Mouse (Mus musculus) embryo, embryonic 10.5 days (tissue): ENCODE results near the gene Gpr152.

ENCODE experiments used
- DNase-seq: peaks from one replicate; pipeline ENCODE4 v3.0.0-alpha.2; 2015; ENCODE audit warnings: low spot score

Gene Gpr152

DNA sequence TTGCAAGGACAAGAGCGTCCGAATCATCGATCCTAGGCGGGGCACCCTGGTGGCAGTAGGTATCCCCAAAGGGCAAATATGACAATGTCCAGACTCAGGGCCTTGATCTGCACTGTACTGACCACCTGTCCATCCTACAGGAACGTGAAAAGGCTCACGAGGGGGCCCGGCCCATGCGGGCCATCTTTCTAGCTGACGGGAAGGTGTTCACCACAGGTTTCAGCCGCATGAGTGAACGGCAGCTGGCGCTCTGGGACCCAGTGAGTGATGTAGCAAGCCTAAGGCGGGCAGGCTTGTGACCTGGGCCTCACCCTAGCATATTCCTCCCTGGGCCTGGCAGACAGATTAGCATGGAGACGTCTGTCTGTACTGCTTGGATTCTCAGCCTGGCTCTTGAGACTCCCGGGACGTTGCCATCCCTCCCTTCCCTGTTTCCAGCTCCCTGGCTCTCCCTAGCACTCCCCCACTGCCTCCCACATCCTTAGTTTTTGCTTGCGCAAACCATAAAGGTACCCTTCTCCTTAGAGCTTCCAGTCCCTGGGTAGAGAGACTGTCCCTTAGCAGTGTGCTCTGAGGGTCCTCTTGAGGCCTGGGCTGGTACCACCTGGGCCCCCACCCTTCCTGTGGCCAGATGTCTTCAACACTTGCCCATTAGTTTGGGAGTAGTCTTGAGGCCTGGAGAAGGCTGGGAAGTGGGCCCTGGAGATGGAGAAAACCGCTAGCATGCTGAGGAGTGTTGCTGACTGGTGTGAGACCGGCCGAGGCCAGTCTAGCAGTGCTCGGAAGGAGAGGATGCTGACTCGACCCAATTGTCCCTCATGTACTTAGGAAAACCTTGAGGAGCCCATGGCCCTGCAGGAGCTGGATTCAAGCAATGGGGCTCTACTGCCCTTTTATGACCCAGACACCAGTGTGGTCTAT lies 11.2 kb downstream of the Gpr152 start:
- DNase-seq = no peak

DNA sequence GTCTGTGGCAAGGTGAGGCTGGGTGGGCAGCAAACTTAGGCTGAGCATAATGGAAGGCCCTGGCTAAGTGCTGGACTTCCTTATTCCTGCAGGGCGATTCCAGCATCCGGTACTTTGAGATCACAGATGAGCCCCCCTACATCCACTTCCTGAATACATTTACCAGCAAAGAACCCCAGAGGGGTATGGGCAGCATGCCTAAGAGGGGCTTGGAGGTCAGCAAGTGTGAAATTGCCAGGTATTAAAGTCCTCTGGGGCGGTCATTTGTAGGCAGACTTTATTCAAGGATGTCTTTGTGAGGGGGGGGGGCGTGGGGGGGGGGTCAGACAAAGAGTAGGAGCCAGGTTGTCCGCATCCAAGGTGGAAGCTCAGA lies 11.9 kb downstream of the Gpr152 start:
- no peak for DNase-seq

DNA sequence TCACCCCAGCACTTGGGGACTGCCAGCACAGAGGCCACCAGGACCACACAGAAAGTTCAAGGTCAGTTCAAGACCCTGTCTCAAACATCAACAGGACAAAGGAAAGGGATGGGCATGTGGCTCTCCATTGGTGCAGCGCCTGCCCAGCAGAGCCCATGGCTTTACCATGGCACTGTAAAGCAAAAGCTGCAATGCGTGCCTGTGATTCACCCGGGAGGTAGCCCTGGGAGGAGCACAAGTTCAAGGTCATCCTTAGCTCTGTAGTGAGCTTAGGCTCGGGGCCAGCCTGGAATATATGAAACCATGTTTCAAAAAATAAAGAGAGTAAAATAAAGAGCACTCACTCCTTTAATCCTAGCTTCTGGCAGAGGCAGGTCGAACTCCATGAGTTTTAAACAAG lies 12.3 kb downstream of the Gpr152 start:
- DNase-seq = no peak

GRCm38 (mm10) chr19:4152445-4153231 lies 13.1 kb downstream of the Gpr152 start:
- no peak for DNase-seq

DNA sequence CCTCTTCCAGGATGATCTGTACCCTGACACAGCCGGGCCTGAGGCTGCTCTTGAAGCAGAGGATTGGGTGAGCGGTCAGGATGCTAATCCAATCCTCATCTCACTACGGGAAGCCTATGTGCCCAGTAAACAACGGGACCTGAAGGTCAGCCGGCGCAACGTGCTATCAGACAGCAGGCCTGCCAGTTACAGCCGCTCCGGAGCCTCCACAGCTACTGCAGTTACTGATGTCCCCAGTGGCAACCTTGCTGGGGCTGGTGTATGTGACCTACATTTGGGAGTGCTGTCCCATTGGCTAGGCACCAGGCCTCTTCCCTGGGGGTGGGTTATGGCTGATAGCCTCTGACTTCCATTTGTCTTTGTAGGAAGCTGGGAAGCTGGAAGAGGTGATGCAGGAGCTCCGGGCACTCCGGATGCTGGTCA lies 13.7 kb downstream of the Gpr152 start, which contains the start of gene Ptprcap:
TSS of gene Ptprcap (plus strand) at position 373 of the 423 bp plus-strand sequence.
- no peak for DNase-seq

GRCm38 (mm10) chr19:4154437-4155222 lies 15.0 kb downstream of the Gpr152 start:
- DNase-seq = no peak

GRCm38 (mm10) chr19:4155223-4156072 lies 15.9 kb downstream of the Gpr152 start:
- no peak for DNase-seq

DNA sequence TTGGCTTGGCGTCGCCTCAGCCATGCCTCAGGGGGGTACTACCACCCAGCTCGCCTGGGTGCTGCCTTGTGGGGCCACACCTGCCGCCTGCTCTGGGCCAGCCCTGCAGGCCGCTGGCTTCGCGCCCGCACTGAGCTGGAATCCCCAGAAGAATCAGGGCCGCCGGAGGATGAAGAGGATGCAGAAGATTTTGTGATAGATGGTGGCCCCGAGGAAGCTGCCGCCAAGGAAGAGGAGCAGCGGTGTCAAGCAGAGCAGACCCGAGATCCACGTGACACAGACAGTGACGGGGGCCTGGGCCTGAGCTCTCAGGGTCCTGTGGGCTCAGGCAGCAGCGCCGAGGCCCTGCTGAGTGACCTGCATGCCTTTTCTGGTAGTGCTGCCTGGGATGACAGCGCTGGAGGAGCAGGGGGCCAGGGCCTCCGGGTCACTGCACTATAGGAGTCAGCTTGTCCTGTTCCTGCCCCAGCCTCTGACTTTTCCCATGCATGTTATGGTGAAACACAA lies 16.5 kb downstream of the Gpr152 start:
- no peak for DNase-seq

GRCm38 (mm10) chr19:4156771-4157170 lies 17.2 kb downstream of the Gpr152 start:
- DNase-seq = no peak

GRCm38 (mm10) chr19:4159049-4159448 lies 19.5 kb downstream of the Gpr152 start:
- no peak for DNase-seq

- DNase-seq = peak; percentile 97
These were observed 23.3 kb downstream of the Gpr152 start, which contains the start of gene Rps6kb2 for GRCm38 (mm10) chr19:4162646-4163542. Gene Rps6kb2, minus strand, starts transcription at chr19:4163354.

DNA sequence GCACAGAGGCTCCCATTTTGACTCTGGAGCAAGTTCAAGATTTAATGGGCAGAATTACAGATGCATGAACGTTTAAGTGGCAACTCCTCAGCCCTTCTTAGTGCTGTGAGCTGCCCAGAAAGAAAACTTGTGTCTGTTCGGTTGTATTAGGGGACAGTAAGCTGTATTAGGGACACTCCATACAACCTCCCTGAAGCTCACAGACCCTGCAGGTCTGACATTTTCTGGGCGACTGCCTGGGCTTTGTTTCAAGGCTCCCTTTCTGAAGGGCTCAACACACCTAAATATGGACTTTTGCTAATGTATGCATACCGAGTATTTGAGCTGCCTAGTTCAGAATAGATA lies 23.9 kb downstream of the Gpr152 start:
- DNase-seq = no peak

GRCm38 (mm10) chr19:4164100-4164499 lies 24.5 kb downstream of the Gpr152 start:
- DNase-seq = no peak

- DNase-seq = no peak
These were observed 25.1 kb downstream of the Gpr152 start for GRCm38 (mm10) chr19:4164721-4165120.

GRCm38 (mm10) chr19:4166678-4167476 lies 27.3 kb downstream of the Gpr152 start:
- DNase-seq = no peak

- DNase-seq = peak; percentile 99
These were observed 29.8 kb downstream of the Gpr152 start for GRCm38 (mm10) chr19:4169378-4169784.

GRCm38 (mm10) chr19:4169810-4170209 lies 30.2 kb downstream of the Gpr152 start:
- DNase-seq = no peak

DNA sequence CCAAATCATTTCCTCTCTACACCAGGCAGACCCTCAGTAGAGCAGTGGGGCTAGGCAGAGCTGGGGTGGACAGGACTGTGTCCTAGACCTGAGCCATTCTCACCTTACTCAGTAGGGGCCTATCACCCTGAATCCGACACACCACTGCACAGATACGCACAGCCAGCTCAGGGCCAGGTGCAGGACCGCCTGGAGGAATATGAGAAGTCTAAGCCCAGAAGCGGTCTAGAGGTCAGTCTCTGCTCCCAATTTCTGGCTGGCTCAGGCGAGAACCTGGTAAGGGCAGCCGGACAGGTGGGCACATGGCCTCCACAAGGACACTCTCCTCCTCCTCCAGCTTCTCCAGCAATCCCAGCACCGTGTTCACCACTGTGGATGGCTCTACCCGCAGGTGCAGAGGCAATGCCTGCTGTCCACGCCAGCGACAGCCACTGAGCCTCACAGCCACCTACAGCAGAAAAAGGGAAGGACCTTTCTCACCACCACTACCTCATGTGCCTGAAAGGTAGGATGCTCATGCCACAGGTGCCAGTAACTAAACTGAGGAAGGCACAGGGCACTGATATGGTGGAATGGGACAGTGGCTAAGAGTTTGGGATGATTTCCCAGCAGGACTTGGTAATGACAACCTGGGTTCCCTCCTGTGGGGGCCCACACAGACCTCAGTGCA lies 31.3 kb downstream of the Gpr152 start:
- DNase-seq = no peak
